Mouse (Mus musculus) ES-E14 (cell line): Measurements from ENCODE around the gene Cpa4. TPM values are rescaled to one million over a fixed set of nuclear protein-coding genes. Genes with fewer than 3 reads are reported as not detected.

ENCODE experiments used
- DNase-seq: peaks from one replicate; pipeline ENCODE4 v3.0.0-alpha.2; 2013; ENCODE audit warnings: low read depth, low spot score
- H3K27ac ChIP-seq: 2 replicates; pipeline ENCODE4 v1.5.1; 2012; ENCODE audit warnings: low read depth, mild to moderate bottlenecking, low read length, moderate library complexity, mixed read lengths; ENCODE audit not compliant: poor library complexity, insufficient read depth, severe bottlenecking
- H3K36me3 ChIP-seq: 2 replicates; pipeline ENCODE4 v1.6.1; 2012; ENCODE audit warnings: mild to moderate bottlenecking, low read length, moderate library complexity, mixed read lengths; ENCODE audit not compliant: control insufficient read depth, poor library complexity, insufficient read depth, severe bottlenecking
- H3K4me1 ChIP-seq, 2 experiments: fragments of 150-350 bp in 1 of 2; sonication (generic) in 1 of 2; 2 replicates each; pipeline ENCODE4 v1.6.1; 2012; ENCODE audit warnings: low read length in 2 of 2, mild to moderate bottlenecking in 1 of 2, mixed read lengths in 1 of 2; ENCODE audit not compliant: control insufficient read depth in 2 of 2, insufficient read depth in 2 of 2, poor library complexity in 1 of 2
- H3K4me3 ChIP-seq, 2 experiments: fragments of 150-350 bp in 1 of 2; sonication (generic) in 1 of 2; 2 replicates each; pipeline ENCODE4 v1.5.1; 2012; ENCODE audit warnings: low read length in 2 of 2, low read depth in 1 of 2, mild to moderate bottlenecking in 1 of 2, mixed read lengths in 1 of 2; ENCODE audit not compliant: insufficient read depth in 1 of 2, poor library complexity in 1 of 2, severe bottlenecking in 1 of 2
- H3K9ac ChIP-seq: 2 replicates; pipeline ENCODE4 v1.6.1; 2012; ENCODE audit warnings: low read depth, mild to moderate bottlenecking, low read length, mixed read lengths; ENCODE audit not compliant: poor library complexity, insufficient read depth, severe bottlenecking
- H3K9me3 ChIP-seq: fragments of 150-350 bp; sonication (generic); 2 replicates; pipeline ENCODE4 v1.6.1; 2012; ENCODE audit warnings: low read depth, mild to moderate bottlenecking, low read length; ENCODE audit not compliant: control insufficient read depth, insufficient read depth
- CHD2 ChIP-seq: IDR thresholded peaks from 2 replicates; pipeline ENCODE4 v1.6.1; 2014; ENCODE audit warnings: mild to moderate bottlenecking, low read depth, low read length, inconsistent platforms
- HCFC1 ChIP-seq: IDR thresholded peaks from 2 replicates; pipeline ENCODE4 v1.6.1; 2012; ENCODE audit warnings: low read length, inconsistent platforms, borderline replicate concordance; ENCODE audit not compliant: insufficient read depth
- MAFK ChIP-seq: IDR thresholded peaks from 2 replicates; pipeline ENCODE4 v1.6.1; 2014; ENCODE audit warnings: mild to moderate bottlenecking, low read depth, low read length, inconsistent platforms; ENCODE audit not compliant: insufficient read depth
- ZC3H11A ChIP-seq: IDR thresholded peaks from 2 replicates; pipeline ENCODE4 v1.6.1; 2012; ENCODE audit warnings: low read depth, mild to moderate bottlenecking, inconsistent platforms, low read length, borderline replicate concordance
- ZNF384 ChIP-seq: IDR thresholded peaks from 2 replicates; pipeline ENCODE4 v1.6.1; 2012; ENCODE audit warnings: low read depth, low read length, inconsistent platforms
- in situ Hi-C, 2 experiments: fragments of 600-800 bp; cut with MboI; formaldehyde crosslinking; loops; one replicate each; pipeline ENCODE4 v1.15.1; 2025; ENCODE audit warnings: low sequenced_read_pairs in 2 of 2, inconsistent platforms in 1 of 2; ENCODE audit not compliant: unreplicated experiment in 2 of 2
- total RNA-seq: library from RNA; depleted of rRNA; stranded (reverse); fragments of 300-350 nt; gene quantifications from 2 replicates; pipeline ENCODE4 v1.2.3, GENCODE M21; 2012

The Cpa4 gene
- total RNA-seq, 1 experiment: not detected

GRCm38 (mm10) chr6:30600033-30600432 is 31.9 kb downstream of the Cpa4 start:
- Histone ChIP-seq H3K36me3 (no peaks in the 10 kb centered on the region), H3K9ac (no peak overlapping the region), H3K4me1 (peaks cover 1 to 2% of the 10 kb centered on the region in 2 experiments; a peak in 1 of 4 replicates), H3K4me3 (no peak overlapping the region), H3K9me3 (no peaks in the 10 kb centered on the region), H3K27ac (no peak overlapping the region)
- no peak for DNase-seq
- TF ChIP-seq CHD2 (no peak), ZNF384 (no peak), MAFK (no peak), ZC3H11A (no peak), HCFC1 (no peak)
- in situ Hi-C loops: no loop called here

- no peak overlapping the region for H3K4me3 ChIP-seq
- H3K9ac ChIP-seq: no peak overlapping the region
- no peaks in the 10 kb centered on the region for H3K9me3 ChIP-seq
- no peak for TF ChIP-seq CHD2
- no peak for TF ChIP-seq ZC3H11A
- no peak for TF ChIP-seq HCFC1
- no peak for TF ChIP-seq MAFK
- TF ChIP-seq ZNF384: no peak
- no peak overlapping the region for H3K27ac ChIP-seq
- H3K36me3 ChIP-seq: no peaks in the 10 kb centered on the region
- no peak for DNase-seq
- peaks cover 1 to 2% of the 10 kb centered on the region in 2 experiments; a peak in 1 of 4 replicates for H3K4me1 ChIP-seq
- in situ Hi-C loops: no loop called here
Measured at GRCm38 (mm10) chr6:30600995-30601394, 32.8 kb downstream of the Cpa4 start.

- peaks cover 1 to 2% of the 10 kb centered on the region in 2 experiments; a peak in 1 of 4 replicates for H3K4me1 ChIP-seq
- H3K4me3 ChIP-seq: no peak overlapping the region
- no peak for DNase-seq
- in situ Hi-C loops: no loop called here
- H3K9ac ChIP-seq: no peak overlapping the region
- no peak overlapping the region for H3K27ac ChIP-seq
- H3K36me3 ChIP-seq: no peaks in the 10 kb centered on the region
- TF ChIP-seq ZC3H11A: no peak
- no peak for TF ChIP-seq CHD2
- TF ChIP-seq ZNF384: no peak
- no peak for TF ChIP-seq MAFK
- TF ChIP-seq HCFC1: no peak
- no peaks in the 10 kb centered on the region for H3K9me3 ChIP-seq
Measured at GRCm38 (mm10) chr6:30604342-30604867, 36.2 kb downstream of the Cpa4 start.

DNA sequence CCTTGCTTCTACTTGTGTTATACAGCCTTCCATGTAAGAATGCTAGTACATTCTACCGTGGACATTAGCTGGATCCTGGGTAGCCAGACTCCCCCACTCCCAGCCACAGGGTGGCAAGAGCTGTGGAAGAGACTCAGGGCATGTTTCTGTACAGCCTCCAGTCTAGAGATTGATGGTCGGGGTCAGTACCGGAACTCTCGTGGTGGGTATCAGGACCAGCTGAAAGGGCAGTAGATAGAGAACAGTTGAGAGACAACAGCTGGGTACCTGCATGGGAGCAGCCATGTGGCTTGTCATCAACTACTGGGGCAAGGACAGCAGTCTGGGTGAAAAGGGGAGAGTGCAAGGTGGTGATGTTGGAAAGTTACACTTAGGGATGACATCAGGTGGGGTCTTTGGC is 36.9 kb downstream of the Cpa4 start:
- H3K36me3 ChIP-seq: no peaks in the 10 kb centered on the region
- TF ChIP-seq ZC3H11A (no peak), CHD2 (no peak), ZNF384 (no peak), MAFK (no peak), HCFC1 (no peak)
- no peak overlapping the region for H3K4me3 ChIP-seq
- no peak overlapping the region for H3K27ac ChIP-seq
- H3K9me3 ChIP-seq: no peaks in the 10 kb centered on the region
- no peak for DNase-seq
- in situ Hi-C loops: no loop called here
- peaks cover 1 to 2% of the 10 kb centered on the region in 2 experiments; a peak in 1 of 4 replicates for H3K4me1 ChIP-seq
- H3K9ac ChIP-seq: no peak overlapping the region

DNA sequence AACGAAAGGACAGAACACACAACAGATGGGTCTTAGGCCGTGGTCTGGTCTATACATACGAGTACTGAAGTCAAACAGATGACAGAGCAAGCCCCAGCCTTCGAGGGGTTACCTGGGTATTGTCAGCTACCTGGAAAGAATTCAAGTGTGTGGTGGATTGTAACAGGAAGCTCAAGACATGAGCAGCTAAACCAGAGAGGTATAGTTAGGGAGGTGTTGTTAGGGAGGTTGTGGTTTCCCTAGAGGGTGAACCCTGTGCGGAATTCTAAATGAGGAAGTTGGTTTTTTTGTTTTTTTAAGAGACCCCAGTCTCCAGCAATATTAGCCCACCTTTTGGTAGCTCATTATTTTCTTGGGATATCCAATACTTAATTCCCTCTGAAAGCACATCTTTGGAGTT is 37.5 kb downstream of the Cpa4 start:
- Histone ChIP-seq H3K4me1 (peaks cover 1 to 2% of the 10 kb centered on the region in 2 experiments; a peak in 1 of 4 replicates), H3K27ac (no peak overlapping the region), H3K9me3 (no peaks in the 10 kb centered on the region), H3K9ac (no peak overlapping the region), H3K36me3 (no peaks in the 10 kb centered on the region), H3K4me3 (no peak overlapping the region)
- DNase-seq: no peak
- in situ Hi-C loops: no loop called here
- TF ChIP-seq CHD2: no peak
- no peak for TF ChIP-seq ZC3H11A
- TF ChIP-seq MAFK: no peak
- TF ChIP-seq HCFC1: no peak
- TF ChIP-seq ZNF384: no peak
